Mouse (Mus musculus): ENCODE measurements around the gene Clca2. TPM values are rescaled to one million over a fixed set of nuclear protein-coding genes. Genes with fewer than 3 reads are reported as not detected.

Gene Clca2
- polyA plus RNA-seq (2016; fragmentation: Nextera tagmentation; extraction: Ambion mirVana) = 0.11 and 0.16 TPM in 2 replicates

DNA sequence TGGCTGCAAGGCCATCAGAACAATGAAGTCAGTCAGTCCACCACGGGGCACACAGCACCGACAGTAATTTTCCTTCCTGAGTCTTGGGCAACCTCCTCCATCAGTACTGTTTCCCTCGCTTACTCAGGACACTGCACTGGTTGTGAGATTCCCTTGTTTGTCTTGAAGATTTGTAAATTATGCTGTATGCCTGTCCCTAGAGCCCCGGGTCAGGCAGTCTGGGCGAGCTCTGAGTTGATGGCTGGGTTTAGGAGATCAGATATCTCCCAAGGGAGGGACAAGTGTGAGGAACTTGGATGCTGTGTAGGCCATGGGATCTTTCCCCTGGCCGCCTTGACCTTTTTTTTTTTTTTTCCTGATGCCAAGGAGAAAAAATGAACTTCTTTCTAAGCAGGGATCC lies at the start of gene Clca2:
Clca2 (minus strand) TSS at position 153 of the 400 bp plus-strand sequence.
- DNase-seq (ENCODE audit: low spot score) = no peak
- H3K27me3 ChIP-seq (ENCODE audit: low read depth, poor library complexity, severe bottlenecking) = no peaks in the 10 kb centered on the region
- no peak within 1 kb of the TSS for H3K4me3 ChIP-seq
- no peaks in the 10 kb centered on the region for H3K9me3 ChIP-seq (replicated peaks)
- no peak within 1 kb of the TSS for H3K27ac ChIP-seq (replicated peaks)
- no peaks in the 10 kb centered on the region for H3K4me1 ChIP-seq
- WGBS = 76% methylated on average over 6 of the region's 6 CpGs
- no peaks in the 10 kb centered on the region for H3K36me3 ChIP-seq

GRCm38 (mm10) chr3:145147952-145148351 lies 48.7 kb upstream of the Clca2 start:
- Histone ChIP-seq H3K27ac (replicated peaks) (no peak overlapping the region), H3K27me3 (ENCODE audit: low read depth, poor library complexity, severe bottlenecking) (no peaks in the 10 kb centered on the region)

GRCm38 (mm10) chr3:145147483-145147882 lies 48.2 kb upstream of the Clca2 start:
- Histone ChIP-seq H3K27me3 (ENCODE audit: low read depth, poor library complexity, severe bottlenecking) (no peaks in the 10 kb centered on the region), H3K4me3 (no peak overlapping the region), H3K36me3 (peaks cover 49% of the 10 kb centered on the region), H3K9me3 (replicated peaks) (no peaks in the 10 kb centered on the region), H3K4me1 (no peaks in the 10 kb centered on the region), H3K27ac (replicated peaks) (no peak overlapping the region)
- WGBS = 85% methylated on average over 2 of the region's 2 CpGs
- no peak for DNase-seq (ENCODE audit: low spot score)

More at GRCm38 (mm10) chr3:145147952-145148351, 48.7 kb upstream of the Clca2 start:
- no peak for DNase-seq (ENCODE audit: low spot score)
- Histone ChIP-seq H3K36me3 (peaks cover 49% of the 10 kb centered on the region), H3K4me3 (no peak overlapping the region), H3K9me3 (replicated peaks) (no peaks in the 10 kb centered on the region), H3K4me1 (no peaks in the 10 kb centered on the region)

GRCm38 (mm10) chr3:145146871-145147270 lies 47.6 kb upstream of the Clca2 start:
- no peaks in the 10 kb centered on the region for H3K9me3 ChIP-seq (replicated peaks)
- H3K27ac ChIP-seq (replicated peaks) = no peak overlapping the region
- H3K4me3 ChIP-seq = no peak overlapping the region
- peaks cover 44% of the 10 kb centered on the region for H3K36me3 ChIP-seq
- no peaks in the 10 kb centered on the region for H3K4me1 ChIP-seq
- no peak for DNase-seq (ENCODE audit: low spot score)
- no peaks in the 10 kb centered on the region for H3K27me3 ChIP-seq (ENCODE audit: low read depth, poor library complexity, severe bottlenecking)
- 98% methylated on average over 9 of the region's 9 CpGs for WGBS

DNA sequence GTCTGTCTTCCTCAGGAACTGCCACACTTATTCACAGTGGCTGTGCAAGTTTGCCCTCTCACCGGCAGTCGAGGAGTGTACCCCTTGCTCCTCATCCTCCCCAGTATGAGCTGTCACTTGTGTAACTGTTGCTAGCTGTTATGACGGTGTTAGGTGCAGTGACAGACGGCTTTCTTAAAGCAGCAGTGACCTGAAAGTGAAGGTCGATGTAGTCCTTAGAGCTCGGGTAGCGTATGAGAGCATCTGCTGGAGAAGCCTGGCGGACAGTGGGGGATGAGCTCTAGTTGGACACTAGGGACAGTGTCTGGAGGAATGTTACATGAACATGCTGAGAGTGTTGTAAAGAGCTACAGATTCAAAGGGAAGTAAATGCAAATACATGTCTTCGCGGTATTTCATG lies 44.6 kb upstream of the Clca2 start:
- peaks cover 38% of the 10 kb centered on the region for H3K36me3 ChIP-seq
- H3K4me1 ChIP-seq = no peaks in the 10 kb centered on the region
- no peaks in the 10 kb centered on the region for H3K27me3 ChIP-seq (ENCODE audit: low read depth, poor library complexity, severe bottlenecking)
- WGBS = 90% methylated on average over 10 of the region's 10 CpGs
- H3K4me3 ChIP-seq = no peak overlapping the region
- DNase-seq (ENCODE audit: low spot score) = no peak
- no peak overlapping the region for H3K27ac ChIP-seq (replicated peaks)
- no peaks in the 10 kb centered on the region for H3K9me3 ChIP-seq (replicated peaks)

GRCm38 (mm10) chr3:145142925-145143324 lies 43.7 kb upstream of the Clca2 start:
- Histone ChIP-seq H3K9me3 (replicated peaks) (no peaks in the 10 kb centered on the region), H3K27me3 (ENCODE audit: low read depth, poor library complexity, severe bottlenecking) (no peaks in the 10 kb centered on the region), H3K4me1 (no peaks in the 10 kb centered on the region), H3K4me3 (no peak overlapping the region), H3K36me3 (peaks cover 42% of the 10 kb centered on the region), H3K27ac (replicated peaks) (no peak overlapping the region)
- no peak for DNase-seq (ENCODE audit: low spot score)

DNA sequence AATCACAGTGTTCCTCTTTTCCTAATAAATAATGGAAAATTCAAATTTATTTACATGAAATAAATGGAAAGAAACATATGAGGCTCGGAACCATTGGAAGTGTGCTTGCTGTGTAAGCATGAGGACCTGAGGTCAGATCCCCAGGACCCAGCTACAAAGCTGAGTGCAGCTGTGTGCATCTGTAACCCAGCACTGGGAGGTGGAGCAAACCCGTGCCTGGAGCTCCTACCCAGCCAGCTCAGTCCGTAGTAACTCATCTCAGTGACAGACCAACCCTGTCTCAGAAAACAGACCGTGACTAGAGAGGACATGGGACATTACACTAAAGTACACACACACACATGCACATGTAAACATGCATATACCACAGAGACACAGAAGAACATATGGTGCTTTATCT lies 41.0 kb upstream of the Clca2 start:
- Histone ChIP-seq H3K4me1 (no peaks in the 10 kb centered on the region), H3K27me3 (ENCODE audit: low read depth, poor library complexity, severe bottlenecking) (no peaks in the 10 kb centered on the region), H3K36me3 (peaks cover 37% of the 10 kb centered on the region), H3K4me3 (no peak overlapping the region), H3K27ac (replicated peaks) (no peak overlapping the region), H3K9me3 (replicated peaks) (no peaks in the 10 kb centered on the region)
- no peak for DNase-seq (ENCODE audit: low spot score)
- WGBS = 93% methylated on average over 4 of the region's 4 CpGs

GRCm38 (mm10) chr3:145131210-145131868 lies 32.1 kb upstream of the Clca2 start:
- no peak overlapping the region for H3K4me3 ChIP-seq
- H3K4me1 ChIP-seq = no peaks in the 10 kb centered on the region
- no peak overlapping the region for H3K27ac ChIP-seq (replicated peaks)
- no peaks in the 10 kb centered on the region for H3K9me3 ChIP-seq (replicated peaks)
- peaks cover 83% of the 10 kb centered on the region for H3K36me3 ChIP-seq
- H3K27me3 ChIP-seq (ENCODE audit: low read depth, poor library complexity, severe bottlenecking) = no peaks in the 10 kb centered on the region
- 49% methylated on average over 3 of the region's 3 CpGs for WGBS
- DNase-seq (ENCODE audit: low spot score) = no peak

DNA sequence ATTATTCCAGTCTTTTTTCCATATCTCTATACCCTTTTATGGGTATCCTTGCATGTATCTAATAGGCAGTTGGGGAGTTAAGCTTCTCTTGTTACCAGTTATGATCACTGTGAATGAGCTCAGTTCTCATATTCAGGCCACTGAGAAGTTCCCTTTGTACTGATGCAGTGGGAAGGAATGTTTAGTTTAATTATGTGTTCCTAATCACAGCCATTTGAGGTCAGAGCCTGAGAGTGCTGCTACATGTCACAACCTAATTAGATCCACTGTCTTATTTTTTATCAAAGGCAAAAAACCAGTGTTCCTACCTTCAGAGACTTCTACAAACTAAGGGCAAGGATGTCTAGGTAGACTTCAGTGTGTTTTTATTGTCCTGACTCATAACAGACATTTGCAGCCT lies 30.1 kb upstream of the Clca2 start:
- no peak overlapping the region for H3K27ac ChIP-seq (replicated peaks)
- no peaks in the 10 kb centered on the region for H3K9me3 ChIP-seq (replicated peaks)
- H3K27me3 ChIP-seq (ENCODE audit: low read depth, poor library complexity, severe bottlenecking) = no peaks in the 10 kb centered on the region
- peaks cover 77% of the 10 kb centered on the region for H3K36me3 ChIP-seq
- DNase-seq (ENCODE audit: low spot score) = no peak
- H3K4me3 ChIP-seq = no peak overlapping the region
- no peaks in the 10 kb centered on the region for H3K4me1 ChIP-seq

- no peak for DNase-seq (ENCODE audit: low spot score)
- Histone ChIP-seq H3K36me3 (peaks cover 55% of the 10 kb centered on the region), H3K4me3 (no peak overlapping the region), H3K27ac (replicated peaks) (no peak overlapping the region), H3K9me3 (replicated peaks) (no peaks in the 10 kb centered on the region), H3K27me3 (ENCODE audit: low read depth, poor library complexity, severe bottlenecking) (no peaks in the 10 kb centered on the region), H3K4me1 (no peaks in the 10 kb centered on the region)
- WGBS = 92% methylated on average over 2 of the region's 2 CpGs
Observed at GRCm38 (mm10) chr3:145126618-145127017, 27.4 kb upstream of the Clca2 start.

GRCm38 (mm10) chr3:145119425-145119824 lies 20.2 kb upstream of the Clca2 start:
- no peaks in the 10 kb centered on the region for H3K27me3 ChIP-seq (ENCODE audit: low read depth, poor library complexity, severe bottlenecking)
- WGBS = 79% methylated on average over 7 of the region's 7 CpGs
- H3K9me3 ChIP-seq (replicated peaks) = no peaks in the 10 kb centered on the region
- H3K4me1 ChIP-seq = peaks cover 19% of the 10 kb centered on the region
- H3K27ac ChIP-seq (replicated peaks) = peak overlapping the region; percentile 100
- no peak for DNase-seq (ENCODE audit: low spot score)
- H3K4me3 ChIP-seq = peak overlapping the region; percentile 80
- H3K36me3 ChIP-seq = peaks cover 4% of the 10 kb centered on the region

- Histone ChIP-seq H3K4me1 (peaks cover 19% of the 10 kb centered on the region), H3K36me3 (no peaks in the 10 kb centered on the region), H3K27me3 (ENCODE audit: low read depth, poor library complexity, severe bottlenecking) (no peaks in the 10 kb centered on the region), H3K27ac (replicated peaks) (peak overlapping the region; percentile 100), H3K4me3 (peak overlapping the region; percentile 80), H3K9me3 (replicated peaks) (no peaks in the 10 kb centered on the region)
- no peak for DNase-seq (ENCODE audit: low spot score)
- WGBS = 5% methylated on average over 14 of the region's 14 CpGs
Observed at GRCm38 (mm10) chr3:145119002-145119358, 19.7 kb upstream of the Clca2 start.

GRCm38 (mm10) chr3:145118254-145119001 lies 19.2 kb upstream of the Clca2 start, which contains the start of gene Odf2l:
Gene Odf2l, plus strand, starts transcription at chr3:145118588.
- WGBS = under 1% methylated on average over 57 of the region's 57 CpGs
- Histone ChIP-seq H3K36me3 (no peaks in the 10 kb centered on the region), H3K27me3 (ENCODE audit: low read depth, poor library complexity, severe bottlenecking) (no peaks in the 10 kb centered on the region), H3K4me3 (peak within 1 kb of the TSS; percentile 80), H3K9me3 (replicated peaks) (no peaks in the 10 kb centered on the region), H3K27ac (replicated peaks) (peak within 1 kb of the TSS; percentile 100), H3K4me1 (peaks cover 19% of the 10 kb centered on the region)
- DNase-seq (ENCODE audit: low spot score) = peak; percentile 97

Measured in midbrain, embryonic 10.5 days (tissue).